Mouse (Mus musculus) thymus, postnatal 25 days (tissue): ENCODE measurements around the gene Gabrb1.

ENCODE experiments used
- DNase-seq: peaks from one replicate; pipeline ENCODE4 v3.0.0; 2022

Gene Gabrb1

GRCm38 (mm10) chr5:72164386-72164785 lies 506.5 kb downstream of the Gabrb1 start:
- no peak for DNase-seq

- DNase-seq: peak; percentile 97
These were observed 509.8 kb downstream of the Gabrb1 start, which contains the start of gene Commd8 for GRCm38 (mm10) chr5:72167594-72168284. Gene Commd8, minus strand, starts transcription at chr5:72168189.

DNA sequence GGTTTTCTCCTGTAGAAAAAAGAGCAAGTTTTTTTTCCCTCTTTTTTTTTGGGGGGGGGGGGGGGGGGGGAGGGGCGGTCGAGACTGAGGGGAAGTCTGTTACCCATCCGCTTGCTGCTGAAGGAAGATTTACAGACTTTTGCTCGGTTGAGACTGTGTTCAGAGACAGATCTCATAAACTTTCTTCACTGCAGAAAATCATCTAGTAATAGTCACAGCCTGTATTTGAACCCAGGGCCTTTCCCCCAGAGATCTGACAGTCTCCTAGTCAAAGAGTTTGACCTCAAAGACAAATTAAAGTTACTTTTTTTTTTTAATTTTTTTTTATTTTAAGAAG lies 510.3 kb downstream of the Gabrb1 start:
- DNase-seq: peak; percentile 14

GRCm38 (mm10) chr5:72170067-72170466 lies 512.2 kb downstream of the Gabrb1 start:
- no peak for DNase-seq

- DNase-seq: peak; percentile 28
These were observed 514.8 kb downstream of the Gabrb1 start for GRCm38 (mm10) chr5:72172675-72173074.

GRCm38 (mm10) chr5:72173521-72173920 lies 515.6 kb downstream of the Gabrb1 start:
- no peak for DNase-seq

GRCm38 (mm10) chr5:72175050-72175449 lies 517.1 kb downstream of the Gabrb1 start:
- no peak for DNase-seq

- no peak for DNase-seq
These were observed 517.6 kb downstream of the Gabrb1 start for GRCm38 (mm10) chr5:72175530-72175929.

DNA sequence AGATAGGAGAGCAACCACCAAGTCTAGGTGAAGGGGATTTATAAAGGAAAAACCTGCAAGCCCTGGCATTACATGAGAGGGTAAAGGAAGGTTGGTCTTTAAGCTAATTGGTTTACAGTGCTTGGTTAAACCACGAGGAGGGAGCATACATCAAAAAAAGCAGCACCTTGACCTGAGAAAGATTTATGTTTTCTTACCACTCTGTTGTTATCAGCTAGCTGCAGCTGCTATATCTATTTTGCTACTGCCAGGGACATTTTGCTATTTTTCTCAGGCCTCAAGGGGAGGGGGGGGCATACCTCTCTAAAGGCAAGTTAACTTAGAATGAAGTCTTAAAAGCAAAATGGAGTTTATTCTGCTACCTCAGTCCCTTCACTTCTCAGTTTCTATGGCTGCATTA lies 523.3 kb downstream of the Gabrb1 start:
- DNase-seq: no peak

DNA sequence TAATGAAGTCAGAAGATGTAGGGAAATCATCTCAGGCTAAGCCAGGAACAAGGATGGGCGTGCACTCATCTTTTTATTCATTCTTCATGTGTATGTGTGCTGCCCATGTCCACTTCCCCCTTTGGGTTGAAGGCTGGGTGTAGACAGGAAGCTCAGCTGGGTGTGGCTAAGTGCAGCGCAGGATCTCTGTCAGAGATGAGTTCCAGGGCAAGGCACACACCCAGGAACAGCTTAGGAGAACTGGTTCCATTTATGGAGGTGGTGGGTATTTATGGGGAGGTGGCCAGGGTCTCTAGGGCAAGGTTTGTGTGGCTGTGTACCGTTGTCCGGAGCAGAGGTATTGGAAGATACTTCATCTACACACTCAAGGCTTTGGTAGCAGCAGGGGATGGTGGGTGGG lies 524.9 kb downstream of the Gabrb1 start:
- peak; percentile 41 for DNase-seq

DNA sequence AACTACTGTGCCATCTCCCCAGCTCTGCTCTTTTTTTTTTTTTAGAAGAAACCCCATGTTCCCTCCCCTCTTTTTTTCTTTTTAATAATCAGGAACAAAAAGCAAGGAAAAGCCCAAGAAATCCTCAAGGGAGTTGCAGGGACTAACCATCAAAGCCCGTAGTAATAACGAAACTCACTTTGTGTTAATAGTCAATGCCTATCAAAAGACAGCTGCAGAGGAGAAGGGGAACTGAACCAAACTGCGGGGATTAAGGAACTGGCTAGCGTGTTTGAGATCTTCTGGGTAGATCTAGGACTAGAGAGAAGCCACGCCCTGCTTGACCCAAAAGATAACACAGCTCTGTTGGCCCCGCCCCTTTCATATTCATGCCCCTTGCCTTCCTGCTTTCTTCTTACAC lies 526.0 kb downstream of the Gabrb1 start:
- no peak for DNase-seq

- no peak for DNase-seq
These were observed 526.7 kb downstream of the Gabrb1 start for GRCm38 (mm10) chr5:72184437-72185100.

DNA sequence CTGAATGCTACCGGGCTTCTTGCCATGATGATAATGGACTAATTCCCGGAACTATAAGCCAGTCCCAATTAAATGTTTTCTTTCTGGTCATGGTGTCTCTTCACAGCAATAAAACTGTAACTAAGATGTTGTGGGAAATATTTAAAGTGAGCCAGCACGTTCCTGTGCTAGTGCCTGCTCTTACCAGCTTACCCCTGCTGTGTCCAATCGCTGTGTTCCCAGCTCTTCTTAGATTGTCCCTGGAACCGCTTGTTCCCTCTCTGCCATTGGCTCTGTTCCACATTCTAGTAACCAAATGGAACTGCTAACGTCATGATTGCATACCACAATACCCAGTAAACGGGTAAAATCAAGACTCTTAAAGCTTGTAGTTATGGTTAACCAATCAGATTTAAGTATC lies 533.2 kb downstream of the Gabrb1 start:
- no peak for DNase-seq

- no peak for DNase-seq
These were observed 534.0 kb downstream of the Gabrb1 start for GRCm38 (mm10) chr5:72191932-72192331.

DNA sequence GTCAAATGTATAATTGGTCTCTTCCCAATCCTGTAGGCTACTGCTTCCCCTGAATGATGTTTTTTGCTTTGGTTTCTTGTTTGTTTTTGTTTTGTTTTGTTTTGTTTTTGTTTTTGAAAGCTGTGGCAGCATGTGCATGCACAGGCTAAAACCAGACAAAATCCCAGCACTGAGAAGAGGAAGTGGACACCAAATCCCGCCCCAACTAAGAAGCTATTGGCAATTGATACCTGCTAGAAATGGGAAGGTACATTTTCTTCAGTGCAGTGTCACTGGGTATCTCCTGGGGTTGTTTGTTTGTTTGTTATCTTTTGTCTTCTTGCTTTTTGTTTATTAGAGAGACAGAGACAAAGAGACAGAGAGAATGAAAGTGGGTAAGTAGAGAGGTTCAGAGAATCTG lies 537.5 kb downstream of the Gabrb1 start:
- DNase-seq: no peak
